Mouse (Mus musculus) E14TG2a.4 (cell line): ENCODE data around the gene C8b.

Experiments used
- H3K27me3 ChIP-seq: 2 replicates; pipeline ENCODE4 v1.6.1; 2014; ENCODE audit warnings: low read length, control low read depth; ENCODE audit not compliant: insufficient read depth
- H3K36me3 ChIP-seq: 2 replicates; pipeline ENCODE4 v1.6.1; 2014; ENCODE audit warnings: low read length, control low read depth; ENCODE audit not compliant: insufficient read depth
- H3K4me1 ChIP-seq: replicated peaks from 2 replicates; pipeline ENCODE4 v1.6.1; 2014; ENCODE audit warnings: low read depth, low read length, control low read depth
- H3K4me3 ChIP-seq: replicated peaks from 2 replicates; pipeline ENCODE4 v1.5.1; 2014; ENCODE audit warnings: mild to moderate bottlenecking, low read length
- H3K9me3 ChIP-seq: 2 replicates; pipeline ENCODE4 v1.6.1; 2014; ENCODE audit warnings: low read length, control low read depth
- CTCF ChIP-seq: conservative IDR thresholded peaks from 2 replicates; pipeline ENCODE4 v1.5.1; 2014; ENCODE audit warnings: low read length
- NANOG ChIP-seq: IDR thresholded peaks from 2 replicates; pipeline ENCODE4 v1.6.1; 2014; ENCODE audit warnings: borderline replicate concordance, low read length, mixed read lengths
- POU5F1 ChIP-seq: IDR thresholded peaks from 2 replicates; pipeline ENCODE4 v1.6.1; 2014; ENCODE audit warnings: low read length, borderline replicate concordance

The C8b gene

GRCm38 (mm10) chr4:104754090-104754489, 12.0 kb upstream of the C8b start:
- Histone ChIP-seq H3K4me3 (no peak overlapping the region), H3K4me1 (no peaks in the 10 kb centered on the region), H3K9me3 (no peaks in the 10 kb centered on the region), H3K36me3 (no peaks in the 10 kb centered on the region), H3K27me3 (no peaks in the 10 kb centered on the region)
- TF ChIP-seq POU5F1, result no peak
- no peak for TF ChIP-seq NANOG
- TF ChIP-seq CTCF, result no peak

- Histone ChIP-seq H3K9me3 (no peaks in the 10 kb centered on the region), H3K4me1 (no peaks in the 10 kb centered on the region), H3K36me3 (no peaks in the 10 kb centered on the region), H3K4me3 (no peak overlapping the region), H3K27me3 (no peaks in the 10 kb centered on the region)
- TF ChIP-seq NANOG (no peak), CTCF (no peak), POU5F1 (no peak)
Observed at GRCm38 (mm10) chr4:104760878-104761624, 5.1 kb upstream of the C8b start.

- no peak for TF ChIP-seq POU5F1
- TF ChIP-seq CTCF, result no peak
- no peak for TF ChIP-seq NANOG
- H3K4me3 ChIP-seq, result no peak overlapping the region
- H3K36me3 ChIP-seq, result no peaks in the 10 kb centered on the region
- no peaks in the 10 kb centered on the region for H3K4me1 ChIP-seq
- H3K27me3 ChIP-seq, result peaks cover 6% of the 10 kb centered on the region; the same call in 1 of the 2 replicates
- H3K9me3 ChIP-seq, result no peaks in the 10 kb centered on the region
Observed at GRCm38 (mm10) chr4:104768190-104768589, 2.1 kb downstream of the C8b start.

- no peak for TF ChIP-seq NANOG
- no peak for TF ChIP-seq POU5F1
- TF ChIP-seq CTCF, result no peak
- H3K4me3 ChIP-seq, result no peak overlapping the region
- no peaks in the 10 kb centered on the region for H3K4me1 ChIP-seq
Observed at GRCm38 (mm10) chr4:104769602-104770001, 3.5 kb downstream of the C8b start.

GRCm38 (mm10) chr4:104770331-104770730, 4.2 kb downstream of the C8b start:
- Histone ChIP-seq H3K4me3 (no peak overlapping the region), H3K27me3 (peaks cover 6% of the 10 kb centered on the region; the same call in 1 of the 2 replicates), H3K4me1 (no peaks in the 10 kb centered on the region), H3K36me3 (no peaks in the 10 kb centered on the region), H3K9me3 (no peaks in the 10 kb centered on the region)
- no peak for TF ChIP-seq CTCF
- TF ChIP-seq NANOG, result no peak
- TF ChIP-seq POU5F1, result no peak

More at GRCm38 (mm10) chr4:104769602-104770001, 3.5 kb downstream of the C8b start:
- no peaks in the 10 kb centered on the region for H3K36me3 ChIP-seq
- no peaks in the 10 kb centered on the region for H3K9me3 ChIP-seq
- H3K27me3 ChIP-seq, result peaks cover 6% of the 10 kb centered on the region; the same call in 1 of the 2 replicates

GRCm38 (mm10) chr4:104775601-104776000, 9.5 kb downstream of the C8b start:
- Histone ChIP-seq H3K36me3 (no peaks in the 10 kb centered on the region), H3K27me3 (peaks cover 2% of the 10 kb centered on the region; the same call in 1 of the 2 replicates)

GRCm38 (mm10) chr4:104779460-104779859, 13.3 kb downstream of the C8b start:
- TF ChIP-seq NANOG (no peak), POU5F1 (no peak), CTCF (no peak)
- Histone ChIP-seq H3K4me3 (no peak overlapping the region), H3K9me3 (no peaks in the 10 kb centered on the region), H3K27me3 (peaks cover 2% of the 10 kb centered on the region; the same call in 1 of the 2 replicates), H3K4me1 (no peaks in the 10 kb centered on the region), H3K36me3 (no peaks in the 10 kb centered on the region)

More at GRCm38 (mm10) chr4:104775601-104776000, 9.5 kb downstream of the C8b start:
- Histone ChIP-seq H3K4me3 (no peak overlapping the region), H3K4me1 (no peaks in the 10 kb centered on the region), H3K9me3 (no peaks in the 10 kb centered on the region)
- TF ChIP-seq NANOG (no peak), CTCF (no peak), POU5F1 (no peak)

- no peak for TF ChIP-seq POU5F1
- no peak for TF ChIP-seq CTCF
- TF ChIP-seq NANOG, result no peak
- Histone ChIP-seq H3K9me3 (no peaks in the 10 kb centered on the region), H3K4me3 (no peak overlapping the region), H3K27me3 (no peaks in the 10 kb centered on the region), H3K4me1 (no peaks in the 10 kb centered on the region), H3K36me3 (no peaks in the 10 kb centered on the region)
Observed at GRCm38 (mm10) chr4:104781441-104781840, 15.3 kb downstream of the C8b start.

- H3K4me1 ChIP-seq, result no peaks in the 10 kb centered on the region
- H3K4me3 ChIP-seq, result no peak overlapping the region
- H3K27me3 ChIP-seq, result no peaks in the 10 kb centered on the region
- no peaks in the 10 kb centered on the region for H3K9me3 ChIP-seq
- no peaks in the 10 kb centered on the region for H3K36me3 ChIP-seq
- TF ChIP-seq NANOG, result no peak
- no peak for TF ChIP-seq POU5F1
- no peak for TF ChIP-seq CTCF
Observed at GRCm38 (mm10) chr4:104782346-104782745, 16.2 kb downstream of the C8b start.
